Mouse (Mus musculus): Measurements from ENCODE around the gene Bud13.
A peak's percentile ranks its signal among the peaks of the same experiment; 100 is the strongest.
"Not testable (repeated sequence)": the region's sequence is repeated elsewhere in the genome, so short reads cannot be mapped to it uniquely, and the experiment has no call there.

The Bud13 gene

DNA sequence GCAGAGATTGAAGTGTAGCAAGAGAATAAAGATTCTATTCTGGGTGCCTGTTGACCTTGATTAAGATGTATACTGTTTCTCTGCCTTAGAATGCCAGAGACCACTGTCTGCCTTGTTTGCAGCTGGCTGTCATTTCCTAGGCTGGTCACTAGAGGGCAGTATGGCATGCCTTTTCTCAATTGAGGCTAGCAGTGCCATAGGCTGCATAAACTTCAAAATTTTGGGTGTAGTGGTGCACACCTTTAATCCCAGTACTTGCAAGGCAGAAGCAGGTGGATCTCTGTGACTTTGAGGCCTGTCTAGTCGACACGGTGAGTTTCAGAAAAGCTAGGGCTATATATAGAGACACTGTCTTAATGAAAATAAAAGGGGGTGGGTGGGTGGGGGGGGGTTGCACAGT lies 19.3 kb downstream of the Bud13 start:
- peak; percentile 59 to 61 for DNase-seq

DNA sequence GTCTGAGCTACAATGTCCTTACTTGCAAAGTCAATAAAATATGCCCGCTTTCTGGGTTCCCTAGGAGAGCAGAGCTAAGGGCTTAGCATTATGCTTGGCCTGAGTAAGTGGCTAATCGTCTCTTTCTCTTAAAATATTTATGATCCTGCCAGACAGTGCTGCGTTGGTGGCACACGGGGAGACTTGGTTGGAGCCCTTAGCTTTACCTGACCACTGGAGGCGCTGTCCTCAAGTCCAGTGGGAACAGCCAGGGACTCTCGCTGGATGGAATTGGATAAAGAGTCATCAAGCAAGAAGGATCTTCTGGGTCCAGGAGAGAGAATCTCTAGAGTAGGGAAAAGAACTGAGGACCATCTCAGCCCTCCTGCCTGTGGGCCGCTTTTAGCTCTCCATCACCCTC lies 26.3 kb downstream of the Bud13 start:
- DNase-seq: no peak

DNA sequence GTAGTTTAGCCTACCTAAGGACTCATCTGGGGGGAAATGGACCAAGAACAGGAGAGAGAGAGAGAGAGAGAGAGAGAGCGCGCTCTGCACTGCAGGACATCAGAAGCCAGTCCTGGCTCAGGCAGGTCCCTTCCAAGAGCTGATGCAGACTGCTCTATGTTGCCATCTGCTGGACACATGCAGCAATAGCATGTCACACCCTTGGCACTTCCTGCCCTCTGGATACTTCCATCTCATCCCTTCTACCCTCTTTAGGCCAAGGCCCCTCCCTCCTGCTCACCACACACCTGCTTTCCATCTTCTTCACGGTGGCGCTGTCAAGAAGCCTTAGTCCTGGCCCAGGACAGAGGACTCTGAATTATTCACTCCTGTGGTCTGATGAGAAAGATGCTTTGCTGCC lies 31.7 kb downstream of the Bud13 start:
- peak; percentile 79 to 82 for DNase-seq

DNA sequence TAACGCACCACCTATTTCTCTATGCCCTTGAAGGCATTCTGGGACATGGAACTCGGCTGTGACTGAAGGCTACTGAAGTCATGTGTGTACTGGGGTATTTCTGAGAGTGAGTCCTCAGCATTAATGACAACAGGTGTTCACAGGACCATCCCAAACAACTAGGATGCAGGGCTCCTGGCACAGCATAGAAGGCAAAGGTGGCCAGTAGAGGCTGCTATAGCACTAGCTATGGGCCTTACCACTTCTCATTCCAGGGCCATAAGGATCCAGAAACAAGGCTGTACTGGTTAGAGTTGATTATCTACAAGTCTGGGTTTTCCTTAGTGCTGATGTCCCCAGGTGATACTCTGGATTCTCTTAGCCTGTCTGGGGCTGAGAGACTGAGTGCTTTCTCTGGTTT lies 32.1 kb downstream of the Bud13 start:
- DNase-seq: no peak

DNA sequence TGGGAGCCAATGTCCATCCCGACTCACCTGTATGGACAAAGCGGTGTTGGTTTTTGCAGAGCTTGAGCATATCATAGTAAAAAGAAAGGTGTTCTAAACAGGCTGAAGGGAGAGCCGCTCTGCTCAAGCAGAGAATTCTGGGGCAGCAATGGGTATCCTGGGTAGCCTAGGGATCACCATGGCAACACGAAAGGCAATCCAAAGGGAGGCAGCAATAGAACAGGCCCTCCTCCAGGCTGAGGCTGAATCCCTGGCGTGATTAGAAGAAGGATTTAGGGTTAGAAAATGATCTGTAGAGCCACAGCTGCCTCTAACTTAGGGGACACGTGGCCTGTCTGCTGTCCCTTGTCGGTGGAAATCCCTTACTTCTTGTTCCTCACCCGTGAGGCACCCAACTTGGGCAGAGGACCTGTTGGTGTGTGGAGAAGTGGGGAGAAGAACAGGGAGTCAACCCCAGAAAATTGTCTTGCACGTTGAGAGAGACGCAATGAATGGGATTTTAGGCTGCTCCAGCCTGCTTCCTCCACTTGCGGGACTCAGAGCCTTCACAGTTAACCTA lies 33.1 kb downstream of the Bud13 start:
- no peak for DNase-seq

DNA sequence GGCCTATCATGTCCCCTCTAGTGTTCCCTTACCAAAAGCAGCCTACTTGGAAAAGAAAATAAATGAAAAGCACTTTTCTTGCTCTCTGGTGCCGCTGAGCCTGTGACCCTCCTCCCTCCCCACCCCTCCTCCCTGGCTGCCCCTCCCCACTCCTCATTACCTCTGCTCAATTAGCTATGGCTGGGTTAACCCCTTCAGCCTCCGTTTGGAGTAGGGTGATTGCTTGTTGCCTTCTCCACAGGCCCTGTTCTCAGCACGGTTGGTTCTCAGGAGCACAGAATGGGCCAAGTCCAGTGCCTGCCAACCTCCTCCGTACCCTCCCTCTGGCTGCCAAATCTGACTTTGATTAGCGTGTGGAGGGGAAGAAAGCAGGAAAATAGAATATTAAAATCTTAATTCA lies 33.6 kb downstream of the Bud13 start:
- no peak for DNase-seq

DNA sequence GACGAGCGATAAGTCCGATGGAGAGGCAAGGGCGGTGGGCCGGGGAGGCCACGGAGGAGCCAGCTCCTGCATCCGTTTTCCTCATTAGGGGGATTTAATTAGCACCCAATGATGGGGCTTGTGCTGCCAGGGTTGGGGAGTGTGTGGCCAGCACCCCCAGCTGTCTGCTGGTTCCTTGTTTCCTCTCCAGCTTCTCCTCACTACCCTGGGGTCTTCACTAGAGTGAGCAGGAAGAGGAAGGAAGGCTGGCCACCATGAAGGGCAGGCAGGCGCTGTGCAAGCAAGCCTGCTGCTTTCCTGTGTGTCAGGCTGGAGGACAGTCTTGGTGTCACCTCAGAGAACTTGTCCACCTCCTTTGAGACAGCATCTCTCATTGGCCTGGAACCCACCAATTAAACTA lies 34.1 kb downstream of the Bud13 start:
- no peak for DNase-seq

DNA sequence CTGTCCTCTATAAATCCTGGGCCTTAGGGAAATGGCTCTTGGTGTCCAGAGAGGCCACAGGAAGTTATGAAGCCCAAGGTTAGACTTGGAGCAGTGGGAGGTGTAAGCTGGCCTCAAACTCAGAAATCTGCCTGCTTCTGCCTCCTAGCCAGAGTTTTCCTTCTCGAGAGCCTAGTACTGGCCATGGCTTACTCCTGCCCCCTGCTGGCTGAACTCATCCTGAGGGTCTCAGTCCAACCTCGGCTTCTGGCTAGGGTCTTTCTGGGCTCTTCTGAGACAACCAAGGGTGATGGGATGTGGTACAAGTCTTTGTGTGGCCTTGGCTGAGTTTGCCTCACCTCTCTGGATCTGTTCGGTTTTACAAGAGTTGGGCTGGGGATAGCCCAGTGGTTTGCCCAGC lies 35.1 kb downstream of the Bud13 start:
- DNase-seq: no peak

DNA sequence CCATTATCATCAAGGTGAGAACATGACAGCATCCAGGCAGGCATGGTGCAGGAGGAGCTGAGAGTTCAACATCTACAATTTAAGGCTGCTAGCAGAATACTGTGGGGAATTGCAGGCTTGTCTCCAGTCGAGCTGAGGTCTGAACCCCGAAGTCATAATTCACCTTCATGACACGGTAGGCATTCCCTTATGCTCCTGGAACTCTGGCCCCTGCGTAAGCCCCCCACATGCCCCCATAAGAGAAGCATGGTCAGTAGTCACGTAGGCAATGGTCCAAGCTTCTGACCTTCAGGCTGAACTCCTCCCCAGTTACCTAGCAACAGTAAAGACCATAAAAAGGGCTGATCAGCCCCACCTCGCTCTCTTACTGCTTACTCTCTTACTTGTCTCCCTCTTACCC lies 37.1 kb downstream of the Bud13 start, which contains the start of gene 4931429L15Rik:
TSS of gene 4931429L15Rik (minus strand) at position 101 of the 400 bp plus-strand sequence.
- not testable (repeated sequence) for DNase-seq

DNA sequence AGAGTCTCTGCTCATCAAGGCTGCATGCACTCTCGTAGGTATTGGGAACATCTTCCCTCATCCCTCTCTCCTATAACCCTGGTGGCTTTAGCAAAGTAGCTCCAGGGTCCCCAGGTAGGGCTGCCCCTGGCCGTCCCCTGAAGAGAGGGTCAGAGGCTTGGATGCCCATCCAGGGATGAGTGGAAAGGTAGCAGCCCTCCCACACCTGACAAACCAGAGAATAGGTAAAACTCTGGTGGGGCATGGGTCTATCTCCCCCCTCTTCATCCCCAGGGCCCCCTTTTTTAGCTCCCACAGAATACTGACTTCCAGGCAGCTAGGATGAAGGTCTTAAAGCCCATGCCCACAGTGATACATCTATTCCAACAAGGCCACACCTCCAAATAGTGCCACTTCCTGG lies 37.7 kb downstream of the Bud13 start:
- no peak for DNase-seq

DNA sequence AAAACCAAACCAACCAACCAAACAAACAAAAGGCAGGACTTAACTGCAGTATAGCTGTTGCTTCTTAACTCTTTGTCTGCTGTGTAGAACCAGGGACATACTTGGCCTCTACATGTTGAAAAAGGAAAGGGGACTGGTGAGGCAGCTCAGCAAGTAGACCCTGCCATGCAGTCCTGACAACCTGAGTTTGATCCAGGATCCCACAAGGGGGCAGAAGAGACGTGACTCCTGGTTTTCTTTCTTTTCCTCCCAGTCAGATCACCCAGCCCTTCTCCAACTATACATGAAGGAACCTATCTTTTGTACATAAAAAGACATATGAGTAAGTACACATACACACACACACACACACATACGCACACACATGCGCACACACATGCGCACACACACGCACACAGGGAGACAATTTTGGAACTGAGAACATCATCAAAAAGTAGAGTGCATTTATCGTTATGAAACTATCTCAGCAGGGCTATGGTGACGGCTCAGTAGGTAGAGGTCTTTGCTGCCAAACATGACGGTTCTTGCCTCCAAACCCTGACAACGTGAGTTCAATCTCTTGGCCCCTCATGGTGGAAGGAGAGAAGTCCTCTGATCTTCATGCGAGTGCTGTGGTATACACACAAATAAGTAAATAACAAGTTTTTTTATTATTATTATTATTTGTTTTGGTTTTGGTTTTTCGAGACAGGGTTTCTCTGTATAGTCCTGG lies 44.0 kb downstream of the Bud13 start:
- no peak for DNase-seq

DNA sequence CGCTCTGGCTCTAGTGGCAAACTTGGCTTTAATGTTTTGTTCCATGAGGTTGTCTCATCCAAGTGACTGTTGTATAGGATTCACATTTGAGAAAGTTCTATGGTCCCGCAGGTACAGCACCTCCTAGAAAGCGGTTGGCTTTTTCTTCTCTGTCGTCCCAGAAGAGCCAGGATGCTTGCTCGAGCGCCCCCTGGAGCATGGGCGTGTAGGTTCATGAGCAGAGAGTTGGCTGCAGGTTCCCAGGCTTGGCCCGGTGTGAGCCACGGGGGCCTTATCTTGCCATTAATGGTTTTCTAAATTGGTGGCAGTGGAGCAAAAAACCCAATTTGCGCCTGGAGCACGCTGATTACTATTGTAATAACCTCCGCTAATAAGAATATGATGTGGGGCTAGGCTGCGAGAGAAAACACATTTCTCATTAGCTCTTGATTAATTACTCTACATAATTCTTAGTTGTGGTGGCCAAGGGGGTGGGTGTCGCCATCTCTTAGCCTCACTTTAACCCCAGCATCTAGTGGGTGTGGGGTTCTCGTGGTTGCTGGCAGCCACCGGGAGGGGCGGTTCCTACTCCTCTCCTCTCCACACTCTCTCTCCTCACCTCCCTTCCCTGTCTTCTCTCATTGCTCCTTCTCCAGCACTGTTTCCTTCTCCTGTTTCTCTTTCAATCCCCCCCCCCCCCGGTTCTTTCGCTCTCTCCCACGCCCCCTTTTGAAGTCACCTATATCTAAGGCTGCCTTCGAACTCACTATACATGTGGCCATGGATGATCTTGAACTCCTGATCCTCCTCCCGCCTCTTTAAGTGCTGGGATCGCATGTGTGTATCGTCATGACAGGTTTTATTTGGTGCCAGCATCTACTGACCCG lies 45.1 kb downstream of the Bud13 start:
- peak in 1 of 2 experiments; percentile 35 for DNase-seq

DNA sequence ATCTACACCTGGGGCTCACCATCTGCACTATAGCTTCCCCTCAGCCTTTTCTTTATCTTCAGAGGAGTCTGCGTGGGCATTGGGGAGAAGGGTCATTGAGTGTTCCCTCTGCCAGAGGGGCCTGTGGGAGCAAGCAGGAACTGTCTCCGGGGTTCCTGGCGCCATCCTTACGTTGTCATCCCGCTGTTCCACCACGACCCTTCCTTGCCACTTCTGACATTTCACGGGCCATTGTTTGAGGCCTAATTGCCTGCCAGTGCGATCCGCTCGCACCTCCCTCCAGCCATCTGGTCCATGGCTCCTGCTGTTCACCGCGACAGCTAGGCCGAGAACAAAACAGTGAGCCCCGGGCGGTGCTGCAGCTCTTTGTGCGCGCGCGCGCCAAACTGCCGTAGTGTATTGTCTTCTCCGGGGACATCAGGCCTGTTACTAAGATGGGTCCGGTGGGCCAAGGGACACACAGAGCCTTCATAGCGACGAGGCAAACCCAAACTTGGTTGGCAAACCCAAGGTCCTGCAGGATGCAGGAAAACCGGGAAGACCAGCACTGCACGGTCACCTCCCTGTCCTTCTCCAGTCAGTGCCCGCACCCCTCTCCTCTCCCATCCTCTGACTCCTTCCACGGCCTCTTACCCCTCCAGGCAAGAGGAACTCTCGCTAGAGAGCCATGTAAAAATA lies 45.9 kb downstream of the Bud13 start:
- DNase-seq: peak; percentile 89 to 90

DNA sequence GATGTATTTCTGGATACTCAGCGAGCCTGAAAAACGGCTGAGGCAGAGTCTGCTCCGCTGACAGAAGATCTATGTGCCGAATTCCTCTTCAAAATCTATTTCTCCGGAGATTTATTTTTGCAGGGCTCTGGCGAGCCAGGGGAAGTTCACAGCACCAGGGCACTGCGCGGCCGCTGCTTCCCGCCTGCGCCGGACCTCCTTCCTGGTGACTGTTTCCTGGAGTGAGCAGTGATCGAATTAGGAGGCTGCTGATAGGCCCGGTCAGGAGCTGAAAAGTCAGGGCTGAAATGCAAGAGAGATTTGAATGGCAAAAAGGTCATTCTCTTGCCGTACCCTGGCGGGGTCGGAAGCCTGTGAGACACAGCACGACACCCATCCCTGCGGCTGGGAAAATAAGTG lies 46.4 kb downstream of the Bud13 start:
- peak in 1 of 2 experiments; percentile 32 for DNase-seq

DNA sequence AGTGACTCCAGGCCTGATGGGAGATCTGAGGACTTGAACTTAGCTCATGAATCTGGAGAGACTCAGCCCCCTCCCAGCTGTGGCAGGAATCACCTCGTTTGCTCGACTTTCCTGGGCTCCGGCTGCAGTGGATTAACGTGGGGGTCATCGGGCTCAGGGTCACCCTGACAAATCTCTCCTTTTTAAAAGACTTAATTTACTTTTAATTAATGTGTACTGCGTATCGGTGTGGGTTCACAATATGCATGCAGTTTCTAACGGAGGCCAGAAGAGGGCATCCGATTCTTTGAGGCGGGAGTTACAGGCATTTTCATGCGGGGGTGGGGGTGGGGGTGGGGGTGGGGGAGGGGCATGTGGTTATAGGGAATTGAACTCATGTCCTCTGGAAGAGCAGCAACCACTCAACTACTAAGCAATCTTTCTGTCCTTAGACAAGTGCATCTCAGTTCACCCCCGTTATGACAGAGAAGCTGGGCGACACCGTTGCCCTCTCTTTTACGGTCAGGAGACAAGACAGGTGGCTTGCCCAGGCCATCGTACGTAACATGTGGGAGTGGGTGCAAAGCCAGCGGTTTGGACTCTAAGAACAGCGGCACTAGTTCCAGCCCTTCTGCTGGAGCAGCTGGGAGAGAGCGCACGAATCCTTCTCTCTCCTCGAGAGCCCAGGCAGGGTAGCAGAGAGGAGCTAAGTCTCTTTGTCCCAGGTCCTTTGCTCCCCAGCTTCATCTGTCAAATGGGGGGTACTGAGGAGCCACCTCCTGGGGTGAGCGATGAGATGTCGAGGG lies 47.2 kb downstream of the Bud13 start:
- no peak for DNase-seq

DNA sequence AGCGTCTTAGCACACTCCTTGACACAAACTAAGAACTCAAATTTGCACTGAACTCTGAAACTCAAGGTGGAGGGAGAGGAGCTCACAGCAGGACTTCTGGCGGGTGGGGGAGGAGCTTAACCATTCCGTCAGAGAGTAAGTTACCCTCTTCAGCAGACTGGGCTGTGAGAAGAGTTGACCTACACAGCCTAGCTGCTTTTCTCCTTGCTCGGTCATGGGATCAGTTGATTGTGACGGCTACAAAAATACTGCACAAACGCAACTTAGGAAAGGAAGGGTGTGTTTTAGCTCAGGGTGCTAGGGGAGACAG lies 47.7 kb downstream of the Bud13 start:
- no peak for DNase-seq

DNA sequence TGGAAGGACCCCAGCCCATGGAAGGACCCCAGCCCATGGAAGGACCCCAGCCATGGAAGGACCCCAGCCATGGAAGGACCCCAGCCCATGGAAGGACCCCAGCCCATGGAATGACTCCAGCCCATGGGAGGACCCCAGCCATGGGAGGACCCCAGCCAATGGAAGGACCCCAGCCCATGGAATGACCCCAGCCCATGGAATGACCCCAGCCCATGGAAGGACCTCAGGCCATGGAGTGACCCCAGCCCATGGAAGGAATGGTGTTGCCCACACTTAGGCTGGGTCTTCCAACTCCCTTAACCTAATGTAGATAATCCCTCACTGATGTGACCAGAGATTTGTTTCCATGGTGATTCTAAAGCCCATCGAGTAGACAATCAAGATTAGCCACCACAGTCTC lies 48.5 kb downstream of the Bud13 start:
- DNase-seq: no peak

DNA sequence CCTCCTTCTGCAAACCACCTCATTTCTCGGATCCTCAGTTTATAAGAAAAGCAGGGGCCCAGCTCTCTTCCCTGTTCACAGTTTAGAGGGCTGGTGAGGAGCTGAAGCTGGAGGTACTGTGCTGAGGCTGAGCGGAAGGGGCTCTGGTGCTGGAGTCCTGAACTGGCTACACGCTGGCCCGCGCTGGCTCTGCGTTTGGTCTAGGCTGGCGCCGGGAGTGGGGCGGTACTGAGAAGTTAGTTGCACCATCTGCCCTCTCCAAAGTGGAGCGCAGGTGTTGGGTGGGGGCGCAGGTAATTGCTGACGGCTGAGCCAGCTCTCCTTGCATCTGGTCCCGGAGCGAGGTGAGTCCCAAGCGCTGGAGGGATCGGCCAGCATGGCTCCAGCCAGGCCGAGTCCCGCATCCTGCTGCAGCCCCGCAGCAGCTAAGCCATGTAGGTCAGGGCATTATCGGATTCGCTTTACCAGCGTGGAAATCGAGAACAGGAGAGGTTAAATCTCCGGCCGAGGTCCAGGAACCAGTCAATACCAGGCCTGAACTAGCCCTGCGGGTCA lies 51.7 kb downstream of the Bud13 start:
- DNase-seq: no peak

DNA sequence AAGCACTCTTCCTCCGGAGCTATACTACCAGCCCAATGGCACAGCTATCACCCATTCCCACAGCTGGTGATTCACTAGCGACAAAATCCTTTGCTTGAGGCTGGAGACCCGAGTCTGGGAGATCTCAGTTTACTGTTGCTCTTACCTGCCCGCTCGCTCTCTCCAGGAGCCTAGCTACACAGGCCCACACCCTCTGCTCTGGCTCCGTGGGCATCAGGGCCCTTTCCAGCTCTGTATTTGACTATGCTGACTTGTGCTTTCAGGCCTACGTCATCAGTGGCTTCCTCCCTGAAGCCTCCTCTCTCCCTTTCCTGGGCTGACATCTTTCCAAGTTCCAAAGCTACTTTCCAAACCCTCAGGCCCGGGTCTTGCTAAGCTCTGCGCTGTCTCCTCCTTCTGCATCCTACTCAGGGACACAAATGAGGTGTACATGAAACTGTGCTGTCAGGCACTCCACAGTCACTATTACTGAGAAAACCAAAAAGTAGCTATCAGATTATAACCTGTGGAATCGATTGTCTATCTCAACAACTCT lies 52.7 kb downstream of the Bud13 start:
- no peak for DNase-seq

DNA sequence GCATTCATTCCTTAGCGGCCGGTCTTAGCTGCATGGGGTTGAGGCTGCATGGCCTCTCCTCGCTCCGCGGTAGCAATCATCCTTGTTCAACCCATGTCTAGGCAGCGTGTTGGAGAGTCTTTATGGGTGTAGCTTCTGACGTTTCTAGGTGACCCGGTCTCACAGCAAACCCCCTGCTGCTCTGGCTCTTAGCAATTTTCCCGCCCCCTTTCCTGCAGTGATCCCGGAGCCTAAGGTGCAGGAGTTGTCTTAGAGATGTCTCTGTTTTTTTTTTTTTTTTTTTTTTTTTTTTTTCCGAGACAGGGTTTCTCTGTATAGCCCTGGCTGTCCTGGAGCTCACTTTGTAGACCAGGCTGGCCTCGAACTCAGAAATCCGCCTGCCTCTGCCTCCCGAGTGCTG lies 53.5 kb downstream of the Bud13 start:
- DNase-seq: not testable (repeated sequence)

DNA sequence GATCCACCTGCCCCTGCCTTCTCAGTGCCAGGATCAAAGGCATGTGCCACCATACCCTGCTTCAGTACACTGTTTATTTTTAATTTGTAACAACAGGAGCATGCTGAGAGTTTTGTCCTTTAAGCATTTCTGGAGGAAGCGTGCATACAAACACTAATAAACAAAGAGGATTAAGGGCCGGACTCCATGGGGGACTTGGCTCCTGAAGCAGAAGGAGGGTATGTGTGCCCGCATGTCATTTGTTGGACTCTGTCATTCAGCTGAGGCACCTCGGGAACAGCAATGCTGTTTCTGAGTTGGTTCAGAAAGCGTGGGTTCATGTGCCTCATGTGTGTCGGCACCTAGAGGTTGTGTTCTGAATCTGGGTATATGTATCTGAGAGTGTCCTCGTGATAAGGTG lies 54.5 kb downstream of the Bud13 start:
- DNase-seq: no peak

DNA sequence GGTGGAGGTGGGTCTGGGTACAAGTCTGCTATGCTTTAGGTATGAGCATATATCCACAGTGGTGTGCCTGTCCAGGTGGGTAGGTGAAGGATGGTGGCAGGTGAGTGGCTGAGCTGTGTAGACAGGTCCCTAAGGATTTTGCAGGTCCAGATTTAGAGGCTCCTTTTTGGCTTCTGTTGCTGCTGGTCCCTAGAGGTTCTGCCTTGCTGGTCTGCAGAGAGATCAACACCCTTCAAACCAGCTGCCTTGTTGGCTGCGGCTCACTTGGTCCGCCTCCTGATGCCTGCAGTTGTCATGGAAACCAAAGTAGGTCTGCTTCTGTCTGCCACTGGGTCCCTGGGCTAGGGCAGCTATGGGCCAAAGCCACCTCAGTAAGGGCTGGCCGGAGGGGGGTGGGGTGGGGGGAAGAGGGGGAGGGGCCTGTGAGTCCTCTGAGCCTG lies 55.1 kb downstream of the Bud13 start:
- no peak for DNase-seq

Measured in cerebellum, postnatal 36 days (tissue).